Mouse (Mus musculus) lung, postnatal 14 days (tissue): Measurements from ENCODE around the gene Pik3ip1.

ENCODE experiments used
- DNase-seq: peaks from one replicate; pipeline ENCODE4 v3.0.0; 2021

Gene Pik3ip1

GRCm38 (mm10) chr11:3382602-3383594 is 52.7 kb downstream of the Pik3ip1 start:
- no peak for DNase-seq

- DNase-seq = peak; percentile 95
These were observed 56.8 kb downstream of the Pik3ip1 start for GRCm38 (mm10) chr11:3386941-3387368.

GRCm38 (mm10) chr11:3387482-3388196 is 57.4 kb downstream of the Pik3ip1 start:
- no peak for DNase-seq

- no peak for DNase-seq
These were observed 59.8 kb downstream of the Pik3ip1 start for GRCm38 (mm10) chr11:3389996-3390395.

GRCm38 (mm10) chr11:3390789-3391188 is 60.6 kb downstream of the Pik3ip1 start:
- DNase-seq = no peak

- peak; percentile 33 for DNase-seq
These were observed 62.3 kb downstream of the Pik3ip1 start for GRCm38 (mm10) chr11:3392526-3392925.
